Mouse (Mus musculus): Measurements from ENCODE around the gene Ggt6. TPM values are rescaled to one million over a fixed set of nuclear protein-coding genes. Genes with fewer than 3 reads are reported as not detected.
A peak's percentile ranks its signal among the peaks of the same experiment; 100 is the strongest.

Ggt6 gene
- 3.6 and 3.7 TPM in 2 replicates for polyA plus RNA-seq (2012; rRNA removed)

- peak; percentile 26 for DNase-seq (ENCODE audit: low spot score)
These were observed at the start of gene Ggt6 for GRCm38 (mm10) chr11:72434963-72435693. Gene Ggt6, plus strand, starts transcription at chr11:72435526.

- DNase-seq (ENCODE audit: low spot score), result no peak
These were observed 47.2 kb upstream of the Ggt6 start for GRCm38 (mm10) chr11:72388113-72388529.

GRCm38 (mm10) chr11:72389407-72390142, 45.8 kb upstream of the Ggt6 start:
- DNase-seq (ENCODE audit: low spot score), result no peak

GRCm38 (mm10) chr11:72391181-72391580, 44.1 kb upstream of the Ggt6 start:
- DNase-seq (ENCODE audit: low spot score), result no peak

GRCm38 (mm10) chr11:72393243-72393642, 42.1 kb upstream of the Ggt6 start:
- no peak for DNase-seq (ENCODE audit: low spot score)

- no peak for DNase-seq (ENCODE audit: low spot score)
These were observed 41.7 kb upstream of the Ggt6 start for GRCm38 (mm10) chr11:72393669-72394068.

- no peak for DNase-seq (ENCODE audit: low spot score)
These were observed 40.6 kb upstream of the Ggt6 start for GRCm38 (mm10) chr11:72394694-72395093.

GRCm38 (mm10) chr11:72395652-72396051, 39.7 kb upstream of the Ggt6 start:
- no peak for DNase-seq (ENCODE audit: low spot score)

GRCm38 (mm10) chr11:72396621-72397020, 38.7 kb upstream of the Ggt6 start:
- no peak for DNase-seq (ENCODE audit: low spot score)

- no peak for DNase-seq (ENCODE audit: low spot score)
These were observed 38.3 kb upstream of the Ggt6 start for GRCm38 (mm10) chr11:72397072-72397471.

GRCm38 (mm10) chr11:72397811-72398525, 37.4 kb upstream of the Ggt6 start:
- no peak for DNase-seq (ENCODE audit: low spot score)

GRCm38 (mm10) chr11:72401068-72401467, 34.3 kb upstream of the Ggt6 start:
- DNase-seq (ENCODE audit: low spot score), result no peak

GRCm38 (mm10) chr11:72402017-72402416, 33.3 kb upstream of the Ggt6 start:
- no peak for DNase-seq (ENCODE audit: low spot score)

- DNase-seq (ENCODE audit: low spot score), result no peak
These were observed 32.4 kb upstream of the Ggt6 start for GRCm38 (mm10) chr11:72402969-72403368.

- no peak for DNase-seq (ENCODE audit: low spot score)
These were observed 29.8 kb upstream of the Ggt6 start for GRCm38 (mm10) chr11:72405532-72405931.

- no peak for DNase-seq (ENCODE audit: low spot score)
These were observed 29.1 kb upstream of the Ggt6 start for GRCm38 (mm10) chr11:72406079-72406675.

- no peak for DNase-seq (ENCODE audit: low spot score)
These were observed 28.2 kb upstream of the Ggt6 start for GRCm38 (mm10) chr11:72407081-72407480.

GRCm38 (mm10) chr11:72407574-72407973, 27.8 kb upstream of the Ggt6 start:
- no peak for DNase-seq (ENCODE audit: low spot score)

- no peak for DNase-seq (ENCODE audit: low spot score)
These were observed 26.7 kb upstream of the Ggt6 start for GRCm38 (mm10) chr11:72408451-72409170.

GRCm38 (mm10) chr11:72409649-72410385, 25.5 kb upstream of the Ggt6 start:
- DNase-seq (ENCODE audit: low spot score), result no peak
